Mouse (Mus musculus) CH12.LX (cell line): ENCODE measurements at regions not wholly inside any gene's neighbourhood (a gene's known extent, or its start where the extent isn't known, plus 50 kb on each side); places are given as distances from the start of the nearest gene placed in this dataset.
A peak's percentile ranks its signal among the peaks of the same experiment; 100 is the strongest.

ENCODE experiments used
- DNase-seq: peaks from one replicate; pipeline ENCODE4 v3.0.0-alpha.2; 2013; ENCODE audit errors: extremely low read depth
- H3K27ac ChIP-seq: 2 replicates; pipeline ENCODE4 v1.5.1; 2012; ENCODE audit warnings: low read depth, mild to moderate bottlenecking, control low read depth, moderate library complexity; ENCODE audit not compliant: insufficient read depth
- H3K27me3 ChIP-seq: replicated peaks from 2 replicates; pipeline ENCODE3; 2012; ENCODE audit warnings: inconsistent platforms
- H3K36me3 ChIP-seq, 2 experiments: replicated peaks in 1 of 2; 2 replicates each; pipeline versions ENCODE3 to v1.6.1; 2012; ENCODE audit warnings: inconsistent platforms in 1 of 2, low read length in 1 of 2, mild to moderate bottlenecking in 1 of 2, mixed read lengths in 1 of 2, moderate library complexity in 1 of 2; ENCODE audit not compliant: control insufficient read depth in 1 of 2, insufficient read depth in 1 of 2
- H3K4me1 ChIP-seq, 2 experiments: 2 replicates each; pipeline ENCODE4 v1.6.1; 2012; ENCODE audit warnings: inconsistent platforms in 1 of 2, moderate library complexity in 1 of 2; ENCODE audit not compliant: insufficient read depth in 2 of 2, control insufficient read depth in 1 of 2
- H3K4me2 ChIP-seq: 2 replicates; pipeline ENCODE4 v1.6.1; 2012; ENCODE audit warnings: low read depth, mild to moderate bottlenecking, control low read depth; ENCODE audit not compliant: poor library complexity, insufficient read depth, severe bottlenecking
- H3K4me3 ChIP-seq, 3 experiments: fragments of 150-350 bp in 1 of 3; sonication (generic) in 1 of 3; replicated peaks in 1 of 3; 2 replicates each; pipeline versions ENCODE3 to v1.5.1; 2011 to 2012; ENCODE audit warnings: low read depth in 2 of 3, low read length in 2 of 3, mild to moderate bottlenecking in 2 of 3, moderate library complexity in 2 of 3, control low read depth in 1 of 3, improper control_type of control experiment in 1 of 3, inconsistent platforms in 1 of 3, mixed read lengths in 1 of 3; ENCODE audit not compliant: poor library complexity in 1 of 3
- H3K79me2 ChIP-seq: replicated peaks from 2 replicates; pipeline ENCODE4 v1.6.1; 2012; ENCODE audit warnings: mild to moderate bottlenecking, moderate library complexity; ENCODE audit not compliant: control insufficient read depth, poor library complexity, insufficient read depth, severe bottlenecking; ENCODE audit errors: extremely low read depth
- H3K9ac ChIP-seq: 2 replicates; pipeline ENCODE4 v1.6.1; 2012; ENCODE audit warnings: low read depth, mild to moderate bottlenecking, control low read depth, moderate library complexity; ENCODE audit not compliant: insufficient read depth
- H3K9me3 ChIP-seq: replicated peaks from 2 replicates; pipeline ENCODE3; 2012; ENCODE audit warnings: low read length, inconsistent platforms, mixed read lengths
- BHLHE40 ChIP-seq: IDR thresholded peaks from 2 replicates; pipeline ENCODE4 v1.6.1; 2011; ENCODE audit warnings: mild to moderate bottlenecking, low read depth, low read length, improper control_type of control experiment
- CHD1 ChIP-seq: IDR thresholded peaks from 2 replicates; pipeline ENCODE4 v1.6.1; 2012; ENCODE audit warnings: low read depth, low read length, improper control_type of control experiment, inconsistent platforms
- CHD2 ChIP-seq: IDR thresholded peaks from 2 replicates; pipeline ENCODE4 v1.6.1; 2011; ENCODE audit warnings: low read length, improper control_type of control experiment
- CTCF ChIP-seq, 2 experiments: IDR thresholded peaks in 1 of 2; conservative IDR thresholded peaks in 1 of 2; 2 replicates each; pipeline ENCODE4 v1.5.1; 2011 to 2012; ENCODE audit warnings: low read depth in 2 of 2, low read length in 2 of 2, improper control_type of control experiment in 1 of 2, inconsistent platforms in 1 of 2, mild to moderate bottlenecking in 1 of 2, moderate library complexity in 1 of 2
- E2F4 ChIP-seq: IDR thresholded peaks from 2 replicates; pipeline ENCODE4 v1.6.1; 2011; ENCODE audit warnings: low read depth, low read length, improper control_type of control experiment; ENCODE audit not compliant: insufficient replicate concordance
- EP300 ChIP-seq: IDR thresholded peaks from 2 replicates; pipeline ENCODE4 v1.6.1; 2011; ENCODE audit warnings: low read length, improper control_type of control experiment
- ETS1 ChIP-seq: conservative IDR thresholded peaks from 2 replicates; pipeline ENCODE4 v1.6.1; 2012; ENCODE audit warnings: low read depth, mild to moderate bottlenecking, inconsistent platforms, low read length, improper control_type of control experiment, moderate library complexity
- GABPA ChIP-seq: IDR thresholded peaks from 2 replicates; pipeline ENCODE4 v1.6.1; 2012; ENCODE audit warnings: low read depth, low read length, improper control_type of control experiment, inconsistent platforms; ENCODE audit not compliant: insufficient replicate concordance
- HCFC1 ChIP-seq: IDR thresholded peaks from 2 replicates; pipeline ENCODE4 v1.6.1; 2012; ENCODE audit warnings: low read depth, mild to moderate bottlenecking, inconsistent platforms, low read length, improper control_type of control experiment
- JUN ChIP-seq: IDR thresholded peaks from 2 replicates; pipeline ENCODE4 v1.6.1; 2011; ENCODE audit warnings: low read depth, mild to moderate bottlenecking, low read length, improper control_type of control experiment, moderate library complexity; ENCODE audit not compliant: insufficient read depth
- JUND ChIP-seq: conservative IDR thresholded peaks from 2 replicates; pipeline ENCODE4 v1.6.1; 2011; ENCODE audit warnings: low read depth, low read length, improper control_type of control experiment
- KAT2A ChIP-seq: IDR thresholded peaks from 2 replicates; pipeline ENCODE4 v1.6.1; 2012; ENCODE audit warnings: low read length, improper control_type of control experiment, inconsistent platforms; ENCODE audit not compliant: insufficient replicate concordance
- MAFK ChIP-seq: IDR thresholded peaks from 2 replicates; pipeline ENCODE4 v1.6.1; 2011; ENCODE audit warnings: low read length, improper control_type of control experiment; ENCODE audit not compliant: insufficient replicate concordance
- MAX ChIP-seq: IDR thresholded peaks from 2 replicates; pipeline ENCODE4 v1.6.1; 2011; ENCODE audit warnings: low read length, improper control_type of control experiment
- NELFE ChIP-seq: IDR thresholded peaks from 2 replicates; pipeline ENCODE4 v1.6.1; 2011; ENCODE audit warnings: low read depth, low read length, improper control_type of control experiment
- NRF1 ChIP-seq: IDR thresholded peaks from 2 replicates; pipeline ENCODE4 v1.6.1; 2014; ENCODE audit warnings: low read depth, mild to moderate bottlenecking, inconsistent platforms, low read length, improper control_type of control experiment, moderate library complexity
- PAX5 ChIP-seq: IDR thresholded peaks from 2 replicates; pipeline ENCODE4 v1.6.1; 2012; ENCODE audit warnings: low read length, inconsistent platforms, mixed read lengths
- POLR2AphosphoS2 ChIP-seq: IDR thresholded peaks from 2 replicates; pipeline ENCODE4 v1.6.1; 2011; ENCODE audit warnings: low read depth, low read length, improper control_type of control experiment
- RAD21 ChIP-seq: IDR thresholded peaks from 2 replicates; pipeline ENCODE4 v1.6.1; 2011; ENCODE audit warnings: low read depth, mild to moderate bottlenecking, low read length, improper control_type of control experiment, moderate library complexity
- SMC3 ChIP-seq: IDR thresholded peaks from 2 replicates; pipeline ENCODE4 v1.6.1; 2011; ENCODE audit warnings: low read depth, low read length, improper control_type of control experiment
- TBP ChIP-seq: conservative IDR thresholded peaks from 2 replicates; pipeline ENCODE4 v1.6.1; 2011; ENCODE audit warnings: low read depth, low read length, improper control_type of control experiment
- TCF12 ChIP-seq: IDR thresholded peaks from 2 replicates; pipeline ENCODE4 v1.6.1; 2014; ENCODE audit warnings: low read depth, mild to moderate bottlenecking, inconsistent platforms, low read length, improper control_type of control experiment
- UBTF ChIP-seq: IDR thresholded peaks from 2 replicates; pipeline ENCODE4 v1.6.1; 2012; ENCODE audit warnings: low read depth, mild to moderate bottlenecking, inconsistent platforms, low read length, improper control_type of control experiment, moderate library complexity
- USF2 ChIP-seq: conservative IDR thresholded peaks from 2 replicates; pipeline ENCODE4 v1.6.1; 2011; ENCODE audit warnings: low read depth, low read length, improper control_type of control experiment
- ZC3H11A ChIP-seq: IDR thresholded peaks from 2 replicates; pipeline ENCODE4 v1.6.1; 2012; ENCODE audit warnings: low read depth, mild to moderate bottlenecking, inconsistent platforms, low read length, improper control_type of control experiment
- ZMIZ1 ChIP-seq: IDR thresholded peaks from 2 replicates; pipeline ENCODE4 v1.6.1; 2012; ENCODE audit warnings: low read depth, mild to moderate bottlenecking, inconsistent platforms, low read length, improper control_type of control experiment
- dilution Hi-C: fragments of 300-500 bp; cut with MboI; formaldehyde crosslinking; loops from 2 replicates; pipeline ENCODE4 v1.14.3; 2020; ENCODE audit warnings: low sequenced_read_pairs; ENCODE audit not compliant: extremely low pct_unique_long_range_greater_than_20kb, extremely low pct_ligation_motif_present
- in situ Hi-C: fragments of 300-500 bp; cut with MboI; formaldehyde crosslinking; loops from 3 replicates; pipeline ENCODE4 v1.14.3; 2019; ENCODE audit warnings: low sequenced_read_pairs, low pct_ligation_motif_present, low pct_unique_long_range_greater_than_20kb, mixed read lengths

DNA sequence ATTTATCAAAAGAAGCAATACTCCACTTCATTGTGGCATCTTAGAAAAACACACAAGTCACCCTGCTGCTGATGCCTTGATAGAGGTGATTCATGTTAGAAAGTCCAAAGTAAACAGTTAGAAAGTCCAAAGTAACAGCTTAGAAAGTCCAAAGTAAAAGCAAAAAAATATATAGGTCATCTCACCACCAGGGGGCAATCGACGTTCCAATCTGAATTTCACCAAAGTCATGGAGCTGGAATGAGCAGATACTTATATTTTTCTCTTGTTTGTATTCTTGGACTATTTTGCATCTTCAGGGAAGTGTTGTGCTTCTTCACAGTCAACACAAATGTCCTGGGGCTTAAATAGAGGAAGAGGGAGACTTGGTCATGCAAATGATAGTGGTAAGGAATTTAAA lies 241.3 kb downstream of the Bmp2 start:
- H3K79me2 ChIP-seq: no peaks in the 10 kb centered on the region
- H3K4me3 ChIP-seq: no peak overlapping the region
- H3K9ac ChIP-seq: no peak overlapping the region
- H3K27ac ChIP-seq: no peak overlapping the region
- peak; percentile 21 for DNase-seq
- dilution Hi-C loops: no loop called here
- H3K27me3 ChIP-seq: no peaks in the 10 kb centered on the region
- no peak overlapping the region for H3K4me2 ChIP-seq
- no peaks in the 10 kb centered on the region for H3K4me1 ChIP-seq
- in situ Hi-C loops: no loop called here
- peaks cover 15% of the 10 kb centered on the region for H3K9me3 ChIP-seq
- TF ChIP-seq CTCF (conservative IDR thresholded peaks at IDR 0.05 in 1 of 2, IDR thresholded peaks at IDR 0.05 in 1 of 2; ENCODE audit: low read depth in 2 of 2, low read length in 2 of 2) (peak; percentile 30 to 45; a peak in 3 of 4 replicates), MAFK (no peak), UBTF (no peak), ZC3H11A (no peak), SMC3 (peak; percentile 41), RAD21 (peak; percentile 44)
- no peaks in the 10 kb centered on the region for H3K36me3 ChIP-seq

- dilution Hi-C loops: no loop called here
- TF ChIP-seq CTCF (conservative IDR thresholded peaks at IDR 0.05 in 1 of 2, IDR thresholded peaks at IDR 0.05 in 1 of 2; ENCODE audit: low read depth in 2 of 2, low read length in 2 of 2) (no peak), POLR2AphosphoS2 (no peak), SMC3 (no peak), GABPA (no peak), ETS1 (peak; percentile 24; the same call in 1 of the 2 replicates), TBP (no peak), BHLHE40 (peak; percentile 26; the same call in 1 of the 2 replicates), EP300 (no peak), RAD21 (no peak), ZMIZ1 (no peak)
- no peak overlapping the region for H3K4me2 ChIP-seq
- in situ Hi-C loops: no loop called here
- H3K4me1 ChIP-seq: peaks cover 0 to 13% of the 10 kb centered on the region in 2 experiments; a peak in 1 of 4 replicates
- peaks cover 4% of the 10 kb centered on the region for H3K9me3 ChIP-seq
- H3K4me3 ChIP-seq: no peak overlapping the region
- H3K27me3 ChIP-seq: no peaks in the 10 kb centered on the region
- peak; percentile 65 for DNase-seq
- no peak overlapping the region for H3K27ac ChIP-seq
- no peaks in the 10 kb centered on the region for H3K79me2 ChIP-seq
- no peak overlapping the region for H3K9ac ChIP-seq
- H3K36me3 ChIP-seq: no peaks in the 10 kb centered on the region
Measured at GRCm38 (mm10) chr2:133802666-133803065, 250.7 kb downstream of the Bmp2 start.

- TF ChIP-seq TCF12: no peak
- TF ChIP-seq POLR2AphosphoS2: no peak
- no peak for TF ChIP-seq GABPA
- no peak for TF ChIP-seq PAX5
- no peak for TF ChIP-seq MAX
- no peak for TF ChIP-seq MAFK
- no peak for TF ChIP-seq CTCF (conservative IDR thresholded peaks at IDR 0.05 in 1 of 2, IDR thresholded peaks at IDR 0.05 in 1 of 2; ENCODE audit: low read depth in 2 of 2, low read length in 2 of 2)
- no peak for TF ChIP-seq JUND
- TF ChIP-seq E2F4: no peak
- no peak for TF ChIP-seq HCFC1
- no peak for TF ChIP-seq USF2
- TF ChIP-seq SMC3: no peak
- no peak for TF ChIP-seq NELFE
- TF ChIP-seq ETS1: no peak
- TF ChIP-seq NRF1: no peak
- no peak for TF ChIP-seq CHD2
- no peak for TF ChIP-seq CHD1
- no peak for TF ChIP-seq KAT2A
- TF ChIP-seq JUN: no peak
- no peak for TF ChIP-seq RAD21
- Histone ChIP-seq H3K4me1 (no peaks in the 10 kb centered on the region), H3K4me3 (no peak overlapping the region), H3K9ac (no peak overlapping the region), H3K4me2 (no peak overlapping the region), H3K9me3 (peaks cover 7% of the 10 kb centered on the region), H3K27ac (no peak overlapping the region), H3K79me2 (no peaks in the 10 kb centered on the region), H3K36me3 (no peaks in the 10 kb centered on the region), H3K27me3 (no peaks in the 10 kb centered on the region)
- DNase-seq: no peak
- in situ Hi-C loops (no loop called here), dilution Hi-C loops (no loop called here)
Measured at GRCm38 (mm10) chr2:133821418-133821817, 269.5 kb downstream of the Bmp2 start.
